Mouse (Mus musculus) monocyte, adult 2 months (primary cell): Measurements from ENCODE around the gene Pex5l.

ENCODE experiments used
- DNase-seq, 2 experiments: peaks; one replicate each; pipeline ENCODE4 v3.0.0; 2022; ENCODE audit warnings: low spot score in 2 of 2, low read depth in 1 of 2

Gene Pex5l

DNA sequence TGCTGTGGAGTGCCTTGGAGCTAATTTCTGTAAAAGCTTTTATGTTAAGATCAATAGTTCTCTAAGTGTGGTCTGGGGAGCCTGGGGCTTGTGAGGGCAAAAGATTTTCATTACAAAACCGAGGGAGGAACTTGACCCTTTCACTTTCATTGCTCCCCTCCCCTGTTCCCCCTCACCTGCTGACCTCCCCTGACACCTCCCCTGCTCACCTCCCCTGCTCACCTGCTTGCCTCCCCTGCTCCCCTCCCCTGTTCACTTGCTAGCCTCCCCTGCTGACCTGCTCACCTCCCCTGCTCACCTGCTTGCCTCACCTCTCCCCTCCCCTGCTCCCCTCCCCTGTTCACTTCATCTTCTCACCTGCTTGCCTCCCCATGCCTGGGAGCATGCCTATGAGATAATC is 191.7 kb downstream of the Pex5l start:
- no peak for DNase-seq

DNA sequence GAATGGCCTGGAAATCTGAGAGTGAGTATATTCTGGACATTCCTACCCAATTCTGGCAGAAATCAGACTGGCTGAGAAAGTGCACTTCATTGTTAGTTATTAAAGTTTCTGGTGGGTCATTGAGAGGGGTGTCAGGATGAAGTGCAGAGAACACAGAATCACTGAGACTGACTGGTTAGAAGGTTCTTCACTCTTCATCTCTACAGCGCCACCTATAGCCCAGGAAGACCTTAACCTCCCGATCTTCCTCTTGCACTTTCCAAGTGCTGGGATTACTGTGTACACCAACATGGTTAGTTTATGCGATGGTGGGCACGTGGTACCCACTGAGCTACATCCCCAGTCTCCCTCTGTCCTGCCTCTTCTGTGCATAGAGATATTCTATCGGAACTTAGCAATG is 195.6 kb downstream of the Pex5l start:
- DNase-seq: no peak

DNA sequence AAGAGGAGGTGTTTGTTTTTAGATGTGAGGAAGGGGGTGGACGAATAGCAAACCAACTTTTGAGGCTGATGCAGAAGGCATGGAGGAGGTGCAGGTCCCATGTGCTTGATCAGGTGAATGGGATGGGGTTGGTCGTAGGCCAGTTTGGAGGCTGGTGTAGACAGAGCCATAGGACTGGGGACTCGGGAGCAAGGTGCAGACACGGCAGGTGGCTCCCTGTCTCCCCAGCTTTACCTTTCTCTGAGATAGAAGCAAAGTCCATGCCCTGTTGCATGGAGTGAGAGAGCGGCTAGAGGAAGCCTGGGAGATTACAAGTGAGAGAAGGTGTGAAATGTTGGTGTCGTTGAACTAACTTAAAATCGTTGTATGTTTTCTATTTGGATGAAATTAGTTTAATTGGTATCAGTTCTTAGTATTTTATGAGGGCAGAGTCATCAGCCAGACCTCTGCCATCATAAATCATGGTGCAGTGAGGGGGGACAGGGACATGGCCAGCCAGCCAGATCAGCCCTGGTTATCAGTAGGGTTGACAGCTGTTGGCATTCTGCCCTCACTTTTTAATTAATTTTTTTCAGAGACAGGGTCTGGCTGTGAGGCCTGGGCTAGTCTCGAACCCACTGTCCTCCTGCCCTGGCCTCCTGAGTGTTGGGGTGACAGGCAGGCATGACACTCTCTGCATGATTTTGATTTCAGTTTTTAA is 203.1 kb downstream of the Pex5l start:
- no peak for DNase-seq

DNA sequence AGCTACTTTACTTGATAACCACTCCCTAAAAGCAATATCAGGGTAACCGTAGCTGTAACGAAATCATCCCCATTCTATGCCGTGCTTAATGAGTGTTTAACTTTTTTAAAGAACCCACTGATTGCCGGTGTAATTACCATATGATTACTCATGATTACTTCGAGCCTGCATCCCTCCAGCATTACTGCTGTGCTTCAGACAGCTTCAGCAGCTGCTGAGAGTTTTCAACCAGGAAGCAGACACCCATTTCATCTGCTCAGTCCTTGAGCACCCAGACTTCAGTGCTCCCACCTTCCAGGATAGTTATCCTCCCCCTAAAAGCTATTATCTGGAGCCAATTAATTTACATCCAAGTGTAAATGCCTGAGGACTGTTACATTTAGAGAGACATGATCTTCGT is 218.9 kb downstream of the Pex5l start:
- no peak for DNase-seq

DNA sequence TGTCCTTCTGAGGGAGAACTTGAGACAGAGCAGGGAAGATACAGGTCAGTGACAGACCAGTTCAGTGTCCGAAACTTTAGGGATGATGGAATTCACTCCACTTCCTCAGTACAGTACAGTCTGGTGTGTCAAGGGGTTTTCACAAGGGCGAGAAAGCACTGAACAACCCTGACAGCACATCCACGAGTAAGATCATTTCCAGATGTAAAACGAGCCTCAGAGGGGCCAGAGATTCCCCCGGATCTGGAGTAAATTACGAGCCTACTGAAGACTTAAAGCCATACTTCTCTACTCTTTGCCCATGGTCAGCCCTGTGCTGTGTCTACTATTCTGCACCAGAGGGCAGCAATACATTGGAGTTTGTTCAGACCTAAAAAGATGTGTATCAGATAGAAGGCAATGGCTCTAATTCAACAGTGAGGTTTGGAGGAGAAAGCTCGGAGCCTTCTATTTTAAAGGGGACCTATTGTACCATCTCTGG is 232.9 kb downstream of the Pex5l start:
- DNase-seq: no peak

DNA sequence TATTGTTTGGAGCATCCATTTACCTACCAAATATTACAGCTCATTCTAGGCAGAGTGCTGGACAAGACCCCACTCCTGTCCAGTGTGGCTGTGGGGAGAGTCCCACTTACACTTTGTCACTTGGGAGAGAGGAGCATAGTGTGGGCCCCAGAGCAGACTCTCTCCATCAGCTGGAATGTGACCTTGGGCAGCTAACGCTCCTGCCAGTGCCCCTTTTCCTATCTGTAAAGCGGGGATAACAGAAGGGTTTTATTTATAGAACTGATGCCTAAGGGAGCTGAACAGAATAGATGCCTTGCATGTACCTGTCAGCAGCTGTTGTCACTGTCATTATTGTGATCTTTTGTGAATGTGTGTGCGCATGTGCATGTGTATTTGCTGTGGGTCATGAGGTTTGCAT is 234.6 kb downstream of the Pex5l start:
- DNase-seq: no peak

DNA sequence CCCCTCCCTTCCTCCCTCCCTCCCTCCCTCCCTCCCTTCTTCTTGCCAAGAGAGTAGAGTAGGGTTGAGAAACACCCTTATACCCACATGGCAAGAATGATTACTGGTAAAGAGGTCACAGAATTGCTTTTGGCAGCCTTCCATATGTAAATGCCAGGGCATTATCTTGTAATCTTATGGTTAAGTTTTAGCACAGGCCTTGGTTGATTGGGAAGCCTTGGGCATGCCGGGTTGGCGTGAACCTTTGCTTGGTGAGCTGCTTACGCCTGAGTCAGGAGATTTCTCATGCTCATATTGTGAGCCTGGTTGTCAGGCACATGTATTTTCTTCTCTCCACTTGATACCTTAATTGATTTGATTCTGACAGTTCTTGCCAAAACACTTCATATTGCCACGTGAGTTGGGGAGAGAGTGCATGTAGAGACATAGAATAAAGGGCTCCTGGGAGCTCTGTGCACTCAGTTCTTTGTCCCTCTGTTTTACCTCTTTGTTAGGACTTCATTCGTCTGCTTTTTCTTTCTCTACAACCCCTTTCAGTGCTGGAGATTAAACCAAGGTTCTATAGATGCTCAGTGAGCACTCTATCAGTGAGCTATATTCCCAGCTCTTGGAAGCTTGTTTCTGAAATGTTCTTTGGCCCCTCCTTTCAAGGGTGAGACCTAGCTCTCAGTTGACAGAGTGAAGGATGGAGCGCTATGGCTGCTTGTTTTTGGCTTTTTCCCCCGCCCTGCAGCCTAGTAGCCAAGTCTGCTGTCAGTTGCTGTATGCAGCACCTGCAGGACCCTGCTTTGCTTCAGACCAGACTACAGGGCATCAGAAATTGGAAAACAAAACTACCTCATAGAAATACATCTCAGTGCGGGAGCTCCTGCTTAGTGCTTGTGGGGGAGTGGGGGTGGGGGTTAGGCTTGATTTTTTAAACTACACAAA is 236.9 kb downstream of the Pex5l start:
- DNase-seq: no peak

DNA sequence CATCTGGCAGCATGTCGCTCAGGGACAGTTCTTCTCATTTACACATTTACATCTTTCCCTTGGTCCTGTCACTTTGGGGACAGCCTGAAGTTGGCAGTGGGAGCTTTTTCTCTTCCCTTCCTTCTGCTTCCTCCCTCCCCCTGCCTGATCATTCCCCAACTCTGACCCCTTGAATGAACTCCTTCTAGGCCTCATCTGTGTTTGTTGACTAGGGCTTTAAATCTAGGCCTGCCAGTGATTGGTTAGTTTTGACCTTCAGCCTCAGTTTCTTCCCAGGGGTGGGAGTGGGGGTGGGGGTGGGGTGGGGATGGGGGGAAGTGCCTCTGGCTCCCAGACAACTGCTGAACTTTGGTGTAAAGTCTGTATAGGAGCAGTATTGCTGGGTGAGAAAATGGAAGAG is 238.4 kb downstream of the Pex5l start:
- DNase-seq: no peak

DNA sequence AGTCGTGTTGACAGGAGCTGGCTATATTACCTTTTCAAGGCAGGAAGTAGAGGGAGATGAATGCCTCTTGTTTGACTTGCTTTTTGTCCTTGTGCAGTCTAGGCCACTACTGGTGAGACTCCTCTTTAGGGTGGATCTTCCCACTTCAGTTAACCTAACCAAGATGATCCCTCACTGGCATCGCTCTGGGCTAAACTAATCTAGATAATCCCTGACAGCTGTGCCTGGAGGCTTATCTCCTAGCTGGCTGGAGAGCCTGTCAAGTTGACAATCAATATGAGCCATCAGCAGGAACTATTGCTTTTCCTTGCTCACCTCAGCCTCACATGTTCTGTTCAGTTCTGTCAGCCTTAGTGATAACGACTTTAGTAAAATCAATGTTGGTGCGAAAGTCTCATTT is 239.6 kb downstream of the Pex5l start:
- no peak for DNase-seq
